Comparison of ENCODE assay signal across 10 mouse cellular contexts in genomic region chr15:101553169-101553568, GRCm38 (mm10). TPM values are rescaled to one million over a fixed set of nuclear protein-coding genes. Genes with fewer than 3 reads are reported as not detected.
DNase-seq lines count a peak whose midpoint lies in the region; ATAC-seq lines count a peak whose summit lies in the region.
"Had no signal": no experiment of that assay in that cellular context is flagged by ENCODE, and none has a peak within 500 bp of the region (broad histone marks: within the 10 kb centered on the region; RNA-seq: fewer than 3 reads in every experiment).

No protein-coding gene starts in this region.

- H3K9me3 ChIP-seq in forebrain, embryonic 11.5 days (ENCODE audit: control insufficient read depth, low read length): no peaks in the 10 kb centered on the region
- no peaks in the 10 kb centered on the region for H3K9me3 ChIP-seq in hindbrain, embryonic 16.5 days (ENCODE audit: control insufficient read depth, low read length)
- no peaks in the 10 kb centered on the region for H3K9me3 ChIP-seq in lung, embryonic 16.5 days (ENCODE audit: control insufficient read depth, low read length)

- peaks cover 9% of the 10 kb centered on the region; the same call in 1 of the 2 replicates for H3K4me1 ChIP-seq in forebrain, embryonic 11.5 days (replicated peaks; ENCODE audit: control insufficient read depth, insufficient read depth, low read length)
- H3K4me1 ChIP-seq in hindbrain, embryonic 16.5 days (ENCODE audit: control insufficient read depth, insufficient read depth, low read depth, low read length): peaks cover 8% of the 10 kb centered on the region
- 0 out of 2 replicates have a peak, but pooled peaks cover 2% of the 10 kb centered on the region for H3K4me1 ChIP-seq in lung, embryonic 16.5 days (replicated peaks; ENCODE audit: control insufficient read depth, insufficient read depth, low read length)

- H3K27ac ChIP-seq in forebrain, embryonic 11.5 days (ENCODE audit: low read depth, low read length): no peak overlapping the region
- no peak overlapping the region for H3K27ac ChIP-seq in hindbrain, embryonic 16.5 days (ENCODE audit: low read depth, low read length)
- H3K27ac ChIP-seq in lung, embryonic 16.5 days (ENCODE audit: low read length): no peak overlapping the region

- DNase-seq in adrenal gland, adult 2 months: peak; percentile 31
- DNase-seq in adrenal gland, adult 8-10 months: no peak
- DNase-seq in A20 (ENCODE audit: low read depth, low spot score): peak; percentile 55
- DNase-seq in forebrain, embryonic 11.5 days (ENCODE audit: low spot score): peak; percentile 77
- peak; percentile 27 to 29 for DNase-seq in right cerebral cortex, adult 2 months (ENCODE audit: low spot score in 2 of 2)

- H3K27me3 ChIP-seq in forebrain, embryonic 11.5 days (ENCODE audit: control insufficient read depth, insufficient read depth, low read length): no peaks in the 10 kb centered on the region; the same call in 1 of the 2 replicates
- H3K27me3 ChIP-seq in hindbrain, embryonic 16.5 days (replicated peaks; ENCODE audit: control insufficient read depth, insufficient read depth, low read length): peaks cover 3% of the 10 kb centered on the region; the same call in 1 of the 2 replicates
- no peaks in the 10 kb centered on the region for H3K27me3 ChIP-seq in lung, embryonic 16.5 days (ENCODE audit: control insufficient read depth, insufficient read depth, low read depth, low read length)

- H3K4me2 ChIP-seq in forebrain, embryonic 11.5 days (ENCODE audit: low read depth, low read length, severe bottlenecking): peak overlapping the region; percentile 35; the same call in 1 of the 2 replicates
- peak overlapping the region; percentile 47 for H3K4me2 ChIP-seq in hindbrain, embryonic 16.5 days (ENCODE audit: low read length)
- H3K4me2 ChIP-seq in lung, embryonic 16.5 days (ENCODE audit: low read depth, low read length): no peak overlapping the region

- H3K4me3 ChIP-seq in forebrain, embryonic 11.5 days (ENCODE audit: low read depth, low read length): no peak overlapping the region
- H3K4me3 ChIP-seq in hindbrain, embryonic 16.5 days (ENCODE audit: low read length): peak overlapping the region; percentile 18
- no peak overlapping the region for H3K4me3 ChIP-seq in lung, embryonic 16.5 days (ENCODE audit: low read length)

- WGBS in forebrain, embryonic 11.5 days: 0% methylated on average over 11 of the region's 11 CpGs
- WGBS in hindbrain, embryonic 16.5 days: 0% methylated on average over 11 of the region's 11 CpGs
- 0% methylated on average over 11 of the region's 11 CpGs for WGBS in lung, embryonic 16.5 days

- ATAC-seq in forebrain, embryonic 11.5 days (replicated peaks; ENCODE audit: low FRiP score): peak; percentile 76
- peak; percentile 70 for ATAC-seq in hindbrain, embryonic 16.5 days
- peak; percentile 90 for ATAC-seq in lung, embryonic 16.5 days (ENCODE audit: low read depth)
- ATAC-seq in inflammation-experienced regulatory T-cells, adult 6 months: no peak

- no peak overlapping the region for H3K9ac ChIP-seq in forebrain, embryonic 11.5 days (ENCODE audit: low read length)
- H3K9ac ChIP-seq in hindbrain, embryonic 16.5 days (ENCODE audit: low read depth, low read length): peak overlapping the region; percentile 36; the same call in 1 of the 2 replicates
- H3K9ac ChIP-seq in lung, embryonic 16.5 days (ENCODE audit: low read length): no peak overlapping the region

- no peaks in the 10 kb centered on the region for H3K36me3 ChIP-seq in forebrain, embryonic 11.5 days (ENCODE audit: control insufficient read depth, insufficient read depth, low read length)
- H3K36me3 ChIP-seq in hindbrain, embryonic 16.5 days (ENCODE audit: control insufficient read depth, insufficient read depth, low read length): no peaks in the 10 kb centered on the region
- no peaks in the 10 kb centered on the region for H3K36me3 ChIP-seq in lung, embryonic 16.5 days (ENCODE audit: control insufficient read depth, insufficient read depth, low read length)

RNA-seq across cellular contexts. Expression of gene Krt82, which starts 2.7 kb away (rescaled TPM):
- total RNA-seq in adrenal gland, adult 2 months (2021): not detected
- polyA plus RNA-seq in adrenal gland, adult 2 months (2012; rRNA removed): not detected in 2 replicates
- total RNA-seq in adrenal gland, adult 8-10 months (2022): not detected
- polyA plus RNA-seq in forebrain, embryonic 11.5 days (2014; fragmentation: Nextera tagmentation; extraction: Ambion mirVana): not detected in 2 replicates
- polyA plus RNA-seq in hindbrain, embryonic 16.5 days (2015; fragmentation: Nextera tagmentation; extraction: Ambion mirVana): not detected in 2 replicates
- polyA plus RNA-seq in lung, embryonic 16.5 days (2015; fragmentation: Nextera tagmentation; extraction: Ambion mirVana): not detected in 2 replicates
- not detected for polyA plus RNA-seq in inflammation-experienced regulatory T-cells, adult 6 months (2017; shearing (Covaris generic))
- total RNA-seq: left cerebral cortex, postnatal 25 days had no signal
- polyA plus RNA-seq: testis, adult 2 months had no signal

RNA-seq across cellular contexts. Expression of gene Krt90, which starts 9.6 kb away (rescaled TPM):
- not detected for total RNA-seq in adrenal gland, adult 2 months (2021)
- polyA plus RNA-seq in adrenal gland, adult 2 months (2012; rRNA removed): not detected in 2 replicates
- not detected for total RNA-seq in adrenal gland, adult 8-10 months (2022)
- polyA plus RNA-seq in forebrain, embryonic 11.5 days (2014; fragmentation: Nextera tagmentation; extraction: Ambion mirVana): 0.21 and 0.41 TPM in 2 replicates
- 0.11 and 0.29 TPM in 2 replicates for polyA plus RNA-seq in hindbrain, embryonic 16.5 days (2015; fragmentation: Nextera tagmentation; extraction: Ambion mirVana)
- polyA plus RNA-seq in lung, embryonic 16.5 days (2015; fragmentation: Nextera tagmentation; extraction: Ambion mirVana): not detected in 2 replicates
- polyA plus RNA-seq in inflammation-experienced regulatory T-cells, adult 6 months (2017; shearing (Covaris generic)): not detected
- total RNA-seq: left cerebral cortex, postnatal 25 days had no signal
- polyA plus RNA-seq: testis, adult 2 months had no signal

RNA-seq across cellular contexts. Expression of gene Krt75, which starts 20.5 kb away (rescaled TPM):
- not detected for total RNA-seq in adrenal gland, adult 2 months (2021)
- not detected in 2 replicates for polyA plus RNA-seq in adrenal gland, adult 2 months (2012; rRNA removed)
- not detected for total RNA-seq in adrenal gland, adult 8-10 months (2022)
- not detected in 2 replicates for polyA plus RNA-seq in forebrain, embryonic 11.5 days (2014; fragmentation: Nextera tagmentation; extraction: Ambion mirVana)
- polyA plus RNA-seq in hindbrain, embryonic 16.5 days (2015; fragmentation: Nextera tagmentation; extraction: Ambion mirVana): 0.20 and 0.24 TPM in 2 replicates
- 0.28 and 0.29 TPM in 2 replicates for polyA plus RNA-seq in lung, embryonic 16.5 days (2015; fragmentation: Nextera tagmentation; extraction: Ambion mirVana)
- polyA plus RNA-seq in inflammation-experienced regulatory T-cells, adult 6 months (2017; shearing (Covaris generic)): under 1 TPM in 1 of 3 experiments, not detected in 2; 0.11 TPM
- total RNA-seq: left cerebral cortex, postnatal 25 days had no signal

RNA-seq across cellular contexts. Expression of gene Krt84, which starts 20.5 kb away (rescaled TPM):
- total RNA-seq in adrenal gland, adult 2 months (2021): not detected
- polyA plus RNA-seq in adrenal gland, adult 2 months (2012; rRNA removed): not detected in 2 replicates
- total RNA-seq in adrenal gland, adult 8-10 months (2022): not detected
- polyA plus RNA-seq in forebrain, embryonic 11.5 days (2014; fragmentation: Nextera tagmentation; extraction: Ambion mirVana): not detected in 2 replicates
- not detected in 2 replicates for polyA plus RNA-seq in hindbrain, embryonic 16.5 days (2015; fragmentation: Nextera tagmentation; extraction: Ambion mirVana)
- polyA plus RNA-seq in lung, embryonic 16.5 days (2015; fragmentation: Nextera tagmentation; extraction: Ambion mirVana): not detected in 2 replicates
- not detected for polyA plus RNA-seq in inflammation-experienced regulatory T-cells, adult 6 months (2017; shearing (Covaris generic))
- total RNA-seq: left cerebral cortex, postnatal 25 days had no signal
- polyA plus RNA-seq: testis, adult 2 months had no signal

RNA-seq across cellular contexts. Expression of gene Gm49425, which starts 36.1 kb away (rescaled TPM):
- total RNA-seq in adrenal gland, adult 2 months (2021): not detected
- not detected in 2 replicates for polyA plus RNA-seq in adrenal gland, adult 2 months (2012; rRNA removed)
- total RNA-seq in adrenal gland, adult 8-10 months (2022): not detected
- not detected in 2 replicates for polyA plus RNA-seq in forebrain, embryonic 11.5 days (2014; fragmentation: Nextera tagmentation; extraction: Ambion mirVana)
- not detected in 2 replicates for polyA plus RNA-seq in hindbrain, embryonic 16.5 days (2015; fragmentation: Nextera tagmentation; extraction: Ambion mirVana)
- not detected in 2 replicates for polyA plus RNA-seq in lung, embryonic 16.5 days (2015; fragmentation: Nextera tagmentation; extraction: Ambion mirVana)
- polyA plus RNA-seq in inflammation-experienced regulatory T-cells, adult 6 months (2017; shearing (Covaris generic)): not detected
- total RNA-seq: left cerebral cortex, postnatal 25 days had no signal
- polyA plus RNA-seq: testis, adult 2 months had no signal
